Mouse (Mus musculus) lung, postnatal 0 days (tissue): Measurements from ENCODE around the gene Phlpp1.

Source experiments
- CTCF ChIP-seq: IDR thresholded peaks from 2 replicates; pipeline ENCODE4 v1.5.1; 2016; ENCODE audit warnings: antibody characterized with exemption, mild to moderate bottlenecking
- EP300 ChIP-seq: IDR thresholded peaks from 2 replicates; pipeline ENCODE4 v1.6.1; 2016; ENCODE audit warnings: antibody characterized with exemption, mild to moderate bottlenecking, control low read depth

GRCm38 (mm10) chr1:106257176-106257575, 85.6 kb downstream of the Phlpp1 start:
- TF ChIP-seq CTCF (no peak), EP300 (no peak)
